Mouse (Mus musculus) stomach, postnatal 0 days (tissue): ENCODE measurements around the gene H13. TPM values are rescaled to one million over a fixed set of nuclear protein-coding genes. Genes with fewer than 3 reads are reported as not detected.

Source experiments
- ATAC-seq: fragments of 200-750 bp; cut with Nextera tagmentation; 2 replicates; pipeline ENCODE4 v1.8.0; 2017; ENCODE audit not compliant: low FRiP score, low TSS enrichment
- DNase-seq: peaks from one replicate; pipeline ENCODE4 v3.0.0-alpha.2; 2016; ENCODE audit warnings: low spot score
- H3K27ac ChIP-seq: fragments of 300-500 bp; sonication (generic); replicated peaks from 2 replicates; pipeline ENCODE4 v1.5.1; 2014; ENCODE audit warnings: mild to moderate bottlenecking, control low read depth
- H3K27me3 ChIP-seq: fragments of 300-500 bp; sonication (generic); 2 replicates; pipeline ENCODE4 v1.6.1; 2014; ENCODE audit warnings: low read length; ENCODE audit not compliant: control insufficient read depth, insufficient read depth
- H3K36me3 ChIP-seq: fragments of 300-500 bp; sonication (generic); 2 replicates; pipeline ENCODE4 v1.6.1; 2014; ENCODE audit warnings: low read length, mixed read lengths; ENCODE audit not compliant: control insufficient read depth, insufficient read depth
- H3K4me1 ChIP-seq: fragments of 300-500 bp; sonication (generic); replicated peaks from 2 replicates; pipeline ENCODE4 v1.6.1; 2014; ENCODE audit warnings: antibody characterized with exemption; ENCODE audit not compliant: control insufficient read depth, insufficient read depth
- H3K4me2 ChIP-seq: fragments of 300-500 bp; sonication (generic); replicated peaks from 2 replicates; pipeline ENCODE4 v1.6.1; 2014; ENCODE audit warnings: low read depth, mild to moderate bottlenecking, control low read depth, moderate library complexity
- H3K4me3 ChIP-seq: fragments of 300-500 bp; sonication (generic); 2 replicates; pipeline ENCODE4 v1.5.1; 2014; ENCODE audit warnings: low read depth, low read length, control low read depth
- H3K9ac ChIP-seq: fragments of 300-500 bp; sonication (generic); 2 replicates; pipeline ENCODE4 v1.6.1; 2014; ENCODE audit warnings: mild to moderate bottlenecking, low read length, control low read depth, mixed read lengths
- H3K9me3 ChIP-seq: fragments of 300-500 bp; sonication (generic); 2 replicates; pipeline ENCODE4 v1.6.1; 2016; ENCODE audit warnings: low read length; ENCODE audit not compliant: control insufficient read depth
- CTCF ChIP-seq: IDR thresholded peaks from 2 replicates; pipeline ENCODE4 v1.5.1; 2016; ENCODE audit warnings: antibody characterized with exemption, low read depth, mild to moderate bottlenecking, moderate library complexity
- EP300 ChIP-seq: optimal IDR thresholded peaks from 2 replicates; pipeline ENCODE3; 2016; ENCODE audit warnings: antibody characterized with exemption
- WGBS: fragments of 180-500 bp; shearing (Covaris S2); extraction: QIAGEN DNeasy Blood & Tissue Kit; methylation state at CpG from one replicate; pipeline ENCODE4 v1.1.7; 2014; 5-methylcytosine and 5-hydroxymethylcytosine counted together
- polyA plus RNA-seq: library from polyadenylated mRNA; unstranded; fragments of >200 nt; fragmentation: Nextera tagmentation; extraction: Ambion mirVana; gene quantifications from 2 replicates; pipeline ENCODE4 v1.2.1, GENCODE M21; 2015

Gene H13
- polyA plus RNA-seq, 1 experiment from 2014 or later = 121 TPM

DNA sequence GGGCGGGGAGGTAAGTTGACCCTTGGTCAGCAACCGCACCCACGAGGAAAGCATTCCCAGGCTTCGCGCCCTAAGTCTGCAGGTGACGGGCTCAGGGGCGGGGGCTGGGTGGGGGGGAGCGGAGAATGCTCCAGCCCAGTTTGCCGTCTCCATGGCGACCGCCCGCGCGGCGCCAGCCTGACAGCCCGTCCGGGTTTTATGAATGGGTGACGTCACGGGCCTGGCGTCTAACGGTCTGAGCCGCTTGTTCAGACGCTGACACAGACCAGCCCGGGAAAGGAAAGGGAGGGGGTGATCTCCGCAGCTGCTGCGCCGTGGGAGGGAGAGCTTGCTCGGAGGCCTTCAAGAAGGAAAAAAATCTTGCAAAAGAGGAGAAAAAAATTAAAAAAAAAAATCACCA is 65.7 kb downstream of the H13 start:
- no peaks in the 10 kb centered on the region for H3K9me3 ChIP-seq
- peak; percentile 77 for ATAC-seq
- no peaks in the 10 kb centered on the region for H3K36me3 ChIP-seq
- peak overlapping the region; percentile 53 for H3K9ac ChIP-seq
- no peaks in the 10 kb centered on the region for H3K27me3 ChIP-seq
- peak; percentile 99 for DNase-seq
- peak overlapping the region; percentile 78 for H3K4me3 ChIP-seq
- under 1% methylated on average over 28 of the region's 28 CpGs for WGBS
- TF ChIP-seq CTCF (no peak), EP300 (peak; percentile 93)
- H3K27ac ChIP-seq = peak overlapping the region; percentile 93
- 0 out of 2 replicates have a peak, but pooled peaks cover 6% of the 10 kb centered on the region for H3K4me1 ChIP-seq
- peak overlapping the region; percentile 86 for H3K4me2 ChIP-seq

DNA sequence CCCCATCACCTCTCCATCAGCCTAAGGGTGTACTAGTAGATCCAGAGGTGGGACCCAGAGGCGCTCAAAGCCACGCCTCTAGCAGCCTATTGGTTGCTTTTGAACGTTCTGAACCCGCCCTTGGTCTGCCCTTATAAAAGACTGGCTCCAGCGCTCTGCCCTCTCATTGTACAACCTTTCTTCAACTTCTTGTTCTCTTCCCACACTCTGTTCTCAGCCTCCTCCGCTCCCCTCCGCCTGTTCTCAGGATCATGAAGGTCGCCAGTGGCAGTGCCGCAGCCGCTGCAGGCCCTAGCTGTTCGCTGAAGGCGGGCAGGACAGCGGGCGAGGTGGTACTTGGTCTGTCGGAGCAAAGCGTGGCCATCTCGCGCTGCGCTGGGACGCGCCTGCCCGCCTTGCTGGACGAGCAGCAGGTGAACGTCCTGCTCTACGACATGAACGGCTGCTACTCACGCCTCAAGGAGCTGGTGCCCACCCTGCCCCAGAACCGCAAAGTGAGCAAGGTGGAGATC is 66.9 kb downstream of the H13 start, which contains the start of gene Id1:
TSS of gene Id1 (plus strand) at position 162 of the 512 bp plus-strand sequence.
- DNase-seq (peak; percentile 93), ATAC-seq (peak; percentile 71)
- Histone ChIP-seq H3K4me1 (0 out of 2 replicates have a peak, but pooled peaks cover 6% of the 10 kb centered on the region), H3K27ac (peak within 1 kb of the TSS; percentile 95), H3K4me3 (peak within 1 kb of the TSS; percentile 78), H3K36me3 (no peaks in the 10 kb centered on the region), H3K27me3 (no peaks in the 10 kb centered on the region), H3K4me2 (peak within 1 kb of the TSS; percentile 86), H3K9ac (peak within 1 kb of the TSS; percentile 90), H3K9me3 (no peaks in the 10 kb centered on the region)
- WGBS = under 1% methylated on average over 28 of the region's 28 CpGs
- no peak for TF ChIP-seq EP300
- TF ChIP-seq CTCF = no peak

GRCm38 (mm10) chr2:152736748-152737147 is 67.5 kb downstream of the H13 start:
- Histone ChIP-seq H3K4me3 (peak overlapping the region; percentile 78), H3K4me2 (peak overlapping the region; percentile 86), H3K27me3 (no peaks in the 10 kb centered on the region), H3K36me3 (no peaks in the 10 kb centered on the region), H3K9me3 (no peaks in the 10 kb centered on the region), H3K4me1 (0 out of 2 replicates have a peak, but pooled peaks cover 6% of the 10 kb centered on the region), H3K27ac (peak overlapping the region; percentile 95), H3K9ac (peak overlapping the region; percentile 90)
- no peak for TF ChIP-seq CTCF
- no peak for TF ChIP-seq EP300
- peak; percentile 45 for DNase-seq
- ATAC-seq = no peak
- under 1% methylated on average over 22 of the region's 22 CpGs for WGBS

DNA sequence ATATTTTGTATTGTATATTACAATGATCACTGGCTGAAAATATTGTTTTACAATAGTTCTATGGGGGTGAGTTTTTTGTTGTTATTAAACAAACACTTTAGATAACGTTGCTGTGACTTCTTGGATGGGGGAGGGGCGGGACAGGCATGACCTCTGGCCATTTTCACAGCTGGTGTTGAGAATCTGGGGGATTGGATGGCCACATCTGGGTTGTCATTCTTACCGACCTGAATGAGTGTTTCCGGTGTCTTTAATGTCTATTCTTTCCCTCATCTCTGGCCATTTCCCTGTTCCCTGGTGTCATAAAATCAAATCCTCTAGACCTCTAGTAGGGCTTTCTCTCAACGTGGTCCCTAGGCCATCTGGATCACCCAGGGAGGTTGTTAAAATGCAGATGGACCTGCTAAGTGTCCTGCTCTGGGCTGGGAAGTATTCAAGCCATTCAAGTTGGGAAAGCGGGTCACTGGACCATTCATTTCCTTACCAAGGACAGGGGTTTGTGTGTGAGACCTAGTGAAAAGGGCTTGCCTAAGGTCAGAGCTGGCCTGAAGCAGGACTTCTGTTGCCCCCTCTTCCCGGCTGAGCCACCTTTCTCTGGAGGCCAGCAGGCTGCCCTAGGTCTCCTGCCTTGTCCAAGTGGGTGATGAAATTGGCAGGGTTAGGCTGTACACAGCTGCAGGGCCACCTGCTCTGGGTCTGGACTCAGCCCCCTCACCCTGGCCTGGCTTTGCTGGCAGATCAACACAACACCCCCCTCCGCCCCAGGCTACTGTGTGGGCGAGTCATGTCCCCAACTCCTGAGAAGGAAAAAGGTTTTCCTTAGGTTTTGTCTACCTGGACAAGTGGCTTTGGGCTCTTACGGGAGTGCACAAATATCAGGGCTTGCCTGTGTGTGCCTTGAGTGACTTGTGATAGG is 68.3 kb downstream of the H13 start:
- Histone ChIP-seq H3K27me3 (no peaks in the 10 kb centered on the region), H3K9me3 (no peaks in the 10 kb centered on the region), H3K9ac (peak overlapping the region; percentile 90), H3K27ac (peak overlapping the region; percentile 95), H3K4me1 (0 out of 2 replicates have a peak, but pooled peaks cover 6% of the 10 kb centered on the region), H3K36me3 (no peaks in the 10 kb centered on the region), H3K4me2 (peak overlapping the region; percentile 86), H3K4me3 (peak overlapping the region; percentile 78)
- ATAC-seq (no peak), DNase-seq (peak; percentile 59)
- 13% methylated on average over 10 of the region's 10 CpGs for WGBS
- TF ChIP-seq CTCF (no peak), EP300 (no peak)

GRCm38 (mm10) chr2:152738341-152738740 is 69.1 kb downstream of the H13 start:
- WGBS = 30% methylated on average over 2 of the region's 2 CpGs
- ATAC-seq (no peak), DNase-seq (no peak)
- Histone ChIP-seq H3K27me3 (no peaks in the 10 kb centered on the region), H3K27ac (peak overlapping the region; percentile 95), H3K36me3 (no peaks in the 10 kb centered on the region), H3K4me3 (peak overlapping the region; percentile 78), H3K4me2 (peak overlapping the region; percentile 86), H3K9ac (peak overlapping the region; percentile 90), H3K4me1 (0 out of 2 replicates have a peak, but pooled peaks cover 6% of the 10 kb centered on the region), H3K9me3 (no peaks in the 10 kb centered on the region)
- TF ChIP-seq EP300 (no peak), CTCF (no peak)
